Mouse (Mus musculus): ENCODE results near the gene Ifi211.
"Not testable (repeated sequence)": the region's sequence is repeated elsewhere in the genome, so short reads cannot be mapped to it uniquely, and the experiment has no call there.

Ifi211 gene

DNA sequence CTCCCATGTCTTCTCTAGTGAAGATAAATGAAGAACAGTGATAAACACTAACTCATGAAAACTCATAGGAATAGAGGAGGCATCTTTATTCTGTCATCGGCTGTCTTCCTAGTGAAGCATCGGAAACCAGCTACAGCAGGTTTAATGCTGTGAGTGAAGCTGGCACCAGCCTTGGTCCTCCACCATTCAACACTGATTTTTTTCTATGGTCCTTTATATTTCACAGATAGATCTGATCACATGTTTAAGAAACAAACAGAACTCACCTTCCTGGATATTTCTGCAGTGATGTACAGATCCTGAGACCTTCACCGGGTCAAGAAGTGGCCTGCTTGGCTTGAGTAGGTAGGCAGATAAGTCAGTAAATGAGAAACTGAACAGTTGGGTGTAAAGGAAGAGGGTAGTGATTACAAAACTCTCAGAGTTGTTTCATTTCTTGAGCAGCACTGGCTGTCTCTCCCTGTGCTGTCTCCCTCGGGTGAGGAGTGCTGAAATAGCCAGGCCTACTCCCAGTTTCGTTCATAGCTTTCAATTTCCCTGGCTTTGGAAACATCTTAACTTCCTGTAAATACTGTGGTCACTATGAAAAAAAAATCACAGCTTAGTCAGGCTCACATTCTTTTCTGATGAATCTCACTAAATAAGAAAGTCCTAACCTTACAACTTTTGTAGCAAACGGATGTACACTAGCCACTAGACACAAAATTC, at the start of gene Ifi211:
Ifi211 (minus strand) TSS at position 499 of the 708 bp plus-strand sequence.
- DNase-seq (ENCODE audit: low spot score): not testable (repeated sequence)

DNA sequence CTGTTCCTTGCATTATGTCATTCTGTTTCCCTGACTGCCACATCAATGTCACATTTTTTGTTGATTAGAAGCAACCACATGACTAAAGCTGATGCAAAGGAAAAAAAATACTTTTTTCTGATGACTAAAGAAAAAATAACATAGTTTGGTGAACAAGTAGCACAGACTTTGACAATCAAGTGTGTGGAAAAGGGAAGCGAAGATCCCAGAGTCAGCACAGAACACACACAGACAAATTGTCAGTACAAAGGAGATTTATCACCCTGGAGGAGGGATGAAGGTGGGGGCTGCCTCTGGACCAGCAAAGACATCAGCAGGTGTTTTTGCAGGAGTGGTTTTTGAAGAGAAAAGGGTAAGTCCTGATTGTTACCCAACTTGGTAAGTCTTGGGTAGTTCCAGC, 48.6 kb upstream of the Ifi211 start:
- DNase-seq (ENCODE audit: low spot score): not testable (repeated sequence)

DNA sequence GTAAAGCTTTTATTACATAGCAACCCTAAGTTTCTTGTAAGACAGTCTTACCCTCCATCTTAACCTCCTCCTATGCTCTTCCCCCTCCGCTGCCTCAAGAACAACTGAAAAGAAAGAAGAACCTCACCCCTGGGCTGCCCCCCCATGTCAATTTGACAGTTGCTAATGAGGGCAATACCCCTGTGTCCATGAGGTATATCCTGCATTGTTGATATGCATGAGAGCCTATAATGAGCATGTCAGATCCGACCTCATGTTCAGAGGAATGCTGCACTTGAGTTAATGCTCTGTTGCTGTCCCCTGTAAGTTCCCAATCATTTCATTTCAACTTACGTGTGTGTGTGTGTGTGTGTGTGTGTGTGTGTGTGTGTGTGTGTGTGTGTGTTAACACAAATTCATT, 47.2 kb upstream of the Ifi211 start:
- not testable (repeated sequence) for DNase-seq (ENCODE audit: low spot score)

DNA sequence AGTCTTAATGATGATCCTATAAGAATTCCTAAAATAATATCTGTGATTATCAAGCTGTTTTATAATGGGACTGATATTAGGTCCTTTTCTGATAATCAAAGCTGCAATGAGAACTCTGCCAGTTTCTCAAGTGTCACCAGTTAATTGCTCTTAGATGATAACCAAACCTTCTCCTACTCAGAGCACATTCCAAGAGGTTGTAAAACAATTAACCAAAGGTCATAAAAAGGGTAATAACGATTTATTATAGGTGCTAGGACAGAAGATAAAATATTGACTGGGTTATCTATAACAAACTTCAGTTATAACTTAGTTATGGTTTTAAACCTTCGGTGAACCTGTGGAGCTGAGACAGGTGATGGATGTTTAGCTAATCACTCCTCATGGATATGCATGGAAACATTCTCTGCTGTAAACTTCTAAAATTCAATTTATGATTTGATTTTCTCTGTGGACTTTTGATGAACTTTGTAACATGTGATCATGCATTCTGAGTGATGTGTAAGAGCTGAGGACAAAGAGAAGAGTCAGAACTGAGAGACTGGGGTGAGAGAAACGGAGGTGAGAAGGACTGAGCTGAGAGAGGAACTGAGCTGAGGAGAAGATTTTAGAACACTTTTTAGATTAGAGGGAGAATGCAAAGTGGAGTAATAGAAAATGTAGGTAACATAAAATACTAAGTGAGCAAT, 43.1 kb upstream of the Ifi211 start:
- not testable (repeated sequence) for DNase-seq (ENCODE audit: low spot score)

DNA sequence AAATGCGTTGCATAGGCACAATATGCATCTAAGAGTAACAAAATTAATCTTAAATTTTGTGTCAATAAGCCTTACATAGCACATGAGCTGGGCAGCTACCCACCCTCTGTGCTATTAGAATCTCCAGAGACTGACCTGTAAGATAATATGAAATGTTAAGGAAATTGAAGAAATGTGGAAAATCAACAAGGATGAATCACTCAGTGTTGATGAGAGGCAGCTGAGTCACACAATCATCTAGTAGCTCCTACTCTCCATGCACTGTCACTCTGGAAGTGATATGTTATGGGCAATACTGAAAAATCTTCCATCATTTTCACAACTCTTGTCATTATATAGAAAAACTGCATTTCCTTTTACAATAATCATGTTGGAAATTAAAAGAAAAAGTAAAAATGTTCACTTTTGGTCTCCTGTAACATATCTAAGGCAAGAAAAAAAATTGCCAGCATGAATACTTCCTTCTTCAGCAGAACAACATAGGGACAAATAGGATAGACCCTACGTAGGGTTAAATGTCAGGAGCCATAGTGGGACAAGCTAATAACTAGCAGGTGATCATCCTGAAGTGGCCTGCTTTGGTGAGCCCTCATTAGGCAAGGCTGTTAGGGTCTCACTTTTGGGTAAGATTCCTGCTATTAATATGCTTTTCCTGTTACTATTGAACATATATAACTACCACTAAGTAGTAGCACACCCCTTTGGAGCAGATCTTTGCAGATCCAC, 42.4 kb upstream of the Ifi211 start:
- DNase-seq (ENCODE audit: low spot score): no peak

DNA sequence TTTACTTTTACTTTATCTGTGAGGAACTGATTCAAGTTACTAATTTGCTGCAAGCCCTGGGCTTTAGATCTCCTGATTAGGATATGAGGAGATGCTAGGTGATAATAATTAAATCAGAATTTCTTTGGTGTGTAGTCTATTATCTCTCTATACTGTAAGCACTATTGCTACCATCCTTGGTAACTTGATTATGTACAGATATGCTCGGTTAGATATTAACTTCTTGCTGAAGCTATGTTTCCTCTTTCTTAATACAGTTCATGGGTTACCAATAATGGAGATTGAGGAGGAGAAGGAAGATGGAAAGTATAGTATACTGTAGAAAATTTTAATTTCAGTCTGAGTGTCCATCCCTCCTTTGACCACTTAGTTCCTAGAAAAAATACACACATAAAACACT, 40.7 kb upstream of the Ifi211 start:
- no peak for DNase-seq (ENCODE audit: low spot score)

DNA sequence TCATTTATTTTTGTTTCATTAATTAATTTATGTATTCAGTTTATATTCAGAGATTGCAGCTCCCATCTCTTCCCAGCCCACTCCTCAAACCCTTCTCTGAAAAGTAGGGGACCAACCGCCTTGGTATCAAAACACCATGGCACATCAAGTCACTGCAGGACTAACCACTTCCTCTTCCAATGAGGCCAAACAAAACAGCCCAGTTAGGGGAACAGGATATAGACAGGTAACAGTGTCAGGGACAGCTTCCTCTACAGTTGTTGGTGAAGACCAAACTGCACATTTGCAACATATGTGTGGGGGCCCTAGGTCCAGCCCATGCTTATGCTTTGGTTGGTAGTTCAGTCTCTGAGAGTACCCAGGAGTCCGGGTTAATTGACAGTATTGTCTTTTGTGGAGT, 36.2 kb upstream of the Ifi211 start:
- DNase-seq (ENCODE audit: low spot score): not testable (repeated sequence)

DNA sequence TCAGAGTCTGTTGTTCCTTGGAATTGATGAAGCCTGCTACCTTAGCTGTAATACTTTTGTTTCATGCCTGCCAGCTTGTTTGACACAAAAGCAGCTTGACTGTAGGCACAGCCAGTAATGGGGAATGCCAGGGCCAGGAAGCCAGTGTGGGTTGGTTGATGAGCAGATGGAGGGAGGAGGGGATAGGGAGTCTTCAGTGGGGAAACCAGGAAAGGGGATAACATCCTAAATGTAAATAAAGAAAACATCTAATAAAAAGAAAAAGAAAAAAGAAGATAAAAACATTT, 29.9 kb upstream of the Ifi211 start:
- not testable (repeated sequence) for DNase-seq (ENCODE audit: low spot score)

DNA sequence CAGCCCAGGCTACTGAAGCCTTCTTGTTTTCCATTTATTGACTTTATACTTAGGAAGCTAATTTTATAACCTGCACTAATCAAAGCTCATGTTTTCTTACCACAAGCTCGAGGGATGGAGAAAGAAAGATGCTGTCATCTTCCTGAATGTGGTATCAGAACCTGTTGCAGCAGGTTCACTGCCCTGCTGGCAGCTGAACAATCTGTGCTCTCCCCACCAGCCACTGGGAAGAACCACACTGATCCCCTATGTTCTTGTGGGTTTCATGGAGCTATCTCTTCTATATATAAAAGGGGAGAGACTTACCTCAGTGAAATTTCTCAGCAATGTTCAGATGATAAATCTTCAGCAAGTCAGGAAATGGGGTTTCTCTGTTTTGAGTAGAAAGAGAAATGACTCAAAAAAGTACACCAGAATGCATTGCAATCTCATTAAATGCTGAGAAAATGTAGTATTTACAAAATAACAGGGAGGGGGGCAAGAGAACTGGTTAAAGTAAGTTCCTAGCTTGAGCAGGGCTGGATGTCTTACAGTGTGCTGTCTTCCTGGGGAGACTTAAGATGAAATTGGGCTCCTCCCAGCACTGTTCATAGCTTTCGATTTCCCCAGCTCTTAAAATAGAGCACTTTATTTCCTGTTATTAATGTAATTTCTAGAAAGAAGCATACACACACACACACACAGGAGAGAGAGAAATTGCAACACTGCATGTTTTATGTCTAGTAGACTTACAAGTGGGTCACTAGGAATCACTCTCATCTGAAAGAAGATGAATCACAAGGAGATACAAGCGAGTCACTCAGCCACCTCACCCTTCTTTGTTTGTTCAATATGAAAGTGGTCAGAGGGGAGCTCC, 29.3 kb upstream of the Ifi211 start, which contains the start of the genes Mndal and Ifi203:
Mndal (minus strand) TSS at position 568 of the 856 bp plus-strand sequence.
Ifi203 (minus strand) TSS at position 749 of the 856 bp plus-strand sequence.
- DNase-seq (ENCODE audit: low spot score): not testable (repeated sequence)

DNA sequence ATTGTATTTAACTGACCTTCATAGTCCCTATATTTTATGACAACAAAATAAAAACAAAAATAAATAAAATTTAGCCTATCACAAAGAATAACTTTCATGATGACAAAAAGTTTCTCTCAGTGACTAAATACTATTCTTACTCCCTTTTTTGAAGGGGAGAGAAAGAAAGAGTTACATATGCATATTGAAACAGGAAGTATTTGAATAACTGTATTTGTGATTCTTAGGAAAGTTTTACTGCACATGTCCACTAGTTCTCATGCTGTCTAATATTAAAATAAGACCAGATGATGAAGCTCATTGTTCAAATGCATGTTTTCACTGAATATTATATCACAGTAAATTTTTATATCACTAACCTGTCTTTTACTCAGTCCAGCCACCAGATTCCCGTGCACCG, 28.7 kb upstream of the Ifi211 start:
- not testable (repeated sequence) for DNase-seq (ENCODE audit: low spot score)

DNA sequence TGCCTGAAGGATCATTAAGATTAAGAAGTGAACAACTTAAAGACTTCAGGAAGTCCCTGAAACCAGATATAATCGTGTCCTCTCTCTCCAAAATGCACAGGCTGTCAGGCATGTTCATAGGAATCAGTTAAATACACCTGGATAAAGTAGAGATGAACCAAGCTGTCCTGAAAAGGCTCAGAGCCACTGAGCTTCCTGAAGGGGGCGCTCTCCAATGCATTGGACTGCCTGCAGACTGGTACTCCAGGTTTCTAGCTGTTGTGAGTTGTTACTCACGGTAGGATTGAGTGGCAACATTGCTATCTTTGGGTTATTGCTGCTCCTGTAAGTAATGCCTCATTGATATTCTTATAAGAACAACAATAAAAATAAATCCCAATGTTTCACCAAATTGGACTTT, 6.4 kb upstream of the Ifi211 start:
- not testable (repeated sequence) for DNase-seq (ENCODE audit: low spot score)

DNA sequence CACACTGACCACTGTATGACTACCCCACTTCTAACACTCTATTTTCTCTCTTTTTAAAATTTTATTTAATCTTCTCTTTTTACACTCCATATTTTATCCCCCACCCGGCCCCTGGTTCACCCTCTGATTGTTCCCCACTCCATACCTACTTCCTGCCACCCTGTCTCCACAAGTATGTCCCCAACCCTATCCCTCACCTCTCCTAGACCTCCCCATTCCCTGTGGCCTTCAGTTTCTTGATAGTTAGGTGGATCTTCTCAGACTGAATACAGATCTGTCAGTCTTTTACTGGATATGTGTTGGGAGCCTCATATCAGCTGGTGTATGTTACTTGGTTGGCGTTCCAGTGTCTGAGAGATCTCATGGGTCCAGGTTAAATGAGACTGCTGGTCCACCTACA, 1.7 kb upstream of the Ifi211 start:
- DNase-seq (ENCODE audit: low spot score): no peak

DNA sequence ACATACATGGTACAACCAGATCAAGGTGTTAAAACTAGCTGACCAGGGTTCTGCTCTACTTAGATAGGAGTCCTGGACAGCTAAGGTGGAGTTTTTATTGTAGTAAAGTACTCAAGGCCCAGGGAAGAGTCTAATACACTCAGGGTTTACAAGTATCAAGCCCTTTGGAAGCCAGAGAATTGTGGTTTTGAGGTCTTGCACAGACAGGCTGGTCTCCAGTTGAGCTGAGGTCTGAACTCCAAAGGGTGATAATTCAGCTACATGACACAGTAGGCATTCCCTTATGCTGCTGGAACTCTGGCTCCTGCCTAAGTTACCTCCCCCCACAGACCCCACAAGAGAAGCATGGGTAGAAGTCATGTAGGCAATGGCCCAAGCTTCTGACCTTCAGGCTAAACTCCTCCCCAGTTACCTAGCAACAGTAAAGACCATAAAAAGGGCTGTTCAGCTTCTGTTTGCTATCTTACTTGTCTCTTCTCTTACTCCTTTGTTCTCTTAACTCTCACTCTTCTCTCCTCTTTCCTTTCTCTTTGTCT, 478 bp upstream of the Ifi211 start:
- not testable (repeated sequence) for DNase-seq (ENCODE audit: low spot score)

DNA sequence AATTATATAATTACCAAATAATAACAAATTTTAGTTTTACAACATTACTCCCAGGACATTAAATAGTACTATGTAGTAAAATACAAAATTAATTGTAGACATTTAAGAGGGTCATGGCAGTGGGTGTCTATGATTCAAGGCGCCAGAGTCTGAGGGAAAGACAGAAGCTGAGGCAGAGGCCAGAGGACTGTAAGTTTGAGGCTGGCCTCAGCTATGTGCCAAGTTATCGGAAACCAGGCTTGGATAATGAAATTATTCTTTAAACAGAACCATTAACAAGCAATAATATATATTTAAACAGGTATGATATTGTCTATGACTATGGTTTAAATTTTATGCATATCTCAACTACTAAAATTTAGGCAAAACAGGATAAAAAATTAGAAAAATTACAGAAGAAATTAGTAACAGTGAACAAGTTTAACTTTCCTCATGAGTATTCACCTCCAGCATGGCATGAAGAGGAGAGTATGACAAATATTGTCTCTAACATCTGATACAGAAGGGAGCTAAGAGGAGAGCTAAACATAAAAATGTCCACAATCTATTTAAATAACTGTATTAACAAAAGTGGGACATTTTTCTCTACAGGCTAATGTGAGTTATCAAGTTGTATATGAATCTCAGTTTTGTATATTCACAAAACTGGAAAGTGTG, 910 bp downstream of the Ifi211 start:
- no peak for DNase-seq (ENCODE audit: low spot score)

DNA sequence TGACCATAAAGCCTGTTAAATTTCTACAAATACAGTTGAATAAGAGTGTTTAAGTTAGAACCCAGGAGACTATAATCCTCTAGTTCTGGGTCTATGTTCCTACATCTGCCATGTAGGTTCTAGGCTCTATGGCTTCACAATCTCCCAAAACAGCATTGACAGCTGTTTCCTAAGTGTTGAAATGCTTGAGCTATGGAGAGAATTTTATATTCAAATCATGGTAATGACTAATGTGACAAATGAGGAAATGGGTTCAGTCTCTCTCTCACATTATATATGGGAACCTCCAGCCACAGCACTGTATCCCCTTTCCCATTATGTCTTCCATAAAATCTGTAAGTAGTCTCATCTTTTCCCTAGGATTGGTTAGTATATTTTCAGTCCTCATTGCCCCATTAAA, 4.5 kb downstream of the Ifi211 start:
- DNase-seq (ENCODE audit: low spot score): not testable (repeated sequence)

DNA sequence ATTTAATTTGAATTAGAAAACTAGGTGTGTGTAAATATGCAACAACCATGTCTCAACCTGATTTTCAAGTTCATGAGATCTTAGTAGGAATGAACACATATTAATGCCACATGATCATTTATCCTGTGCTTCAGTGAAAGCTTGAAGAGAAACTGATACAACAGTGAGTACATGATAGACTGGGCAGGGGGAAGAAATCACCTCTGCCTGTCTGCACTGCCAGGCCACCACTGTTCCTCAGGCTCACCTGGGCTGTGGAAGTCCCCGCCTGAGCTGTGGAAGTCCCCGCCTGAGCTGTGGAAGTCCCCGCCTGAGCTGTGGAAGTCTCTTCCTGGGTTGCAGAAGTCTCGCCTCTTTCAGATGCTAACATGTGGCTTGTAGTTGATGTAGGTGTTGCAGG, 7.0 kb downstream of the Ifi211 start:
- peak; percentile 15 for DNase-seq (ENCODE audit: low spot score)

DNA sequence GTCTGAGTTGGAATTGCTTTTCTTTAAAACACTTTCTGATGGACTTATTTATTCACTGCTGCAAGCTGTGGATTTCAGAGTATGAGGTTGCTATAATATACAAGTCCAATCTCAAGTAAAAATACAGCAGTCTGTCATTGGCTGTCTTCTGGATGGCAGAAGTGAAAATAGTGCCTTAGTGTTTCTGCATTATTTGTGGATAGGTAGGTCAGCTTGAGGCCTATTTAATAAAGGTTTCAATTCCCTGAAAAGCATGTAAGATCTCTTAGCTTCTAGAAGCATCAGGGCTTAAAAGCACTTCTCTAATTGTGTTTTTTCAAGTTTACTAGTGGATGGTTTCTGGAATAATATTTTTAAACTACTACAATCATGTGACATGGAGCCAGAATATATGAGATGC, 23.1 kb downstream of the Ifi211 start:
- not testable (repeated sequence) for DNase-seq (ENCODE audit: low spot score)

DNA sequence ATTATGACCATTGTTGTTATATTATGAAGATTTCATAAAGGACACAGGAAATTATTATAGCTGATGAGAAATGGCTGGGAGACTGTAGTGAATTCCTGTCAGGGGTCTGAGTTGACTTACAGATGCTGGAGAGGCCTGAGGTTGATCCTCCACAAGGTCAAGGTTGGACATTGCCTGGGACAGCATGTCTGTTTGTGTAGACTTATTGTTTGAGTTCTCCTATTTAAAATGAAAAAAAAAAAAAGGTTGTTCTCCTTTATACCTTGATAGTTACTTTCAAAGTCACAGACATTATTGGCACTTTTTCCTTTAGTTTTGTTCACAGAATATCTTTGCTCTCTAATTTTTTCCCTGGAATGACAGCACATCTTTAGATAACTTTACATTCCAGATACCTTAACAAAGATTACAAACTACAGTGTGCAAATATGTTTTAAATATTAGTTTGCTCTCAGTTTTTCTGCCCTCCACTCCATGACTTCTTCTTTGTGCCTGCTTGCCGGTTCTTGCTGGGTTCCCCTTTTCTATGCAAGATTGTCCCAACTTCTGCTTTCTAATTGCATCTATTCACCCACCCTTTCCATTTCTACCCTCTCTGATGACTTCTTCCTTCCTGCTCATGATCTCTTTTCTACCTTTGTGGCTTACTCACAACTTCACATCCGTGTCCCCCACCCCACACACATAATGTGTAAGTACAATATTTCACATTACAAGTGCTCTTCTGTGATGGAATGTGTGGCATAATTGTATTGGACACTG, 25.6 kb downstream of the Ifi211 start:
- DNase-seq (ENCODE audit: low spot score): not testable (repeated sequence)

DNA sequence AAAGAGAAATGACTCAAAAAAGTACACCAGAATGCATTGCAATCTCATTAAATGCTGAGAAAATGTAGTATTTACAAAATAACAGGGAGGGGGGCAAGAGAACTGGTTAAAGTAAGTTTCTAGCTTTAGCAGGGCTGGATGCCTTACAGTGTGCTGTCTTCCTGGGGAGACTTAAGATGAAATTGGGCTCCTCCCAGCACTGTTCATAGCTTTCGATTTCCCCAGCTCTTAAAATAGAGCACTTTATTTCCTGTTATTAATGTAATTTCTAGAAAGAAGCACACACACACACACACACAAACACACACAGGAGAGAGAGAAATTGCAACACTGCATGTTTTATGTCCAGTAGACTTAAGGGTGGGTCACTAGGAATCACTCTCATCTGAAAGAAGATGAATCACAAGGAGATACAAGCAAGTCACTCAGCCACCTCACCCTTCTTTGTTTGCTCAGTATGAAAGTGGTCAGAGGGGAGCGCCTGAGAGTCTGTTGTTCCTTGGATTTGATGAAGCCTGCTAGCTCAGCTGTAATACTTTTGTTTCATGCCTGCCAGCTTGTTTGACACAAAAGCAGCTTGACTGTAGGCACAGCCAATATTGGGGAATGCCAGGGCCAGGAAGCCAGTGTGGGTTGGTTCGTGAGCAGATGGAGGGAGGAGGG, 32.7 kb downstream of the Ifi211 start:
- not testable (repeated sequence) for DNase-seq (ENCODE audit: low spot score)
